Mouse (Mus musculus) ES-E14 (cell line): ENCODE measurements around the gene Ubfd1.

Source experiments
- HCFC1 ChIP-seq: IDR thresholded peaks from 2 replicates; pipeline ENCODE4 v1.6.1; 2012; ENCODE audit warnings: low read length, inconsistent platforms, borderline replicate concordance; ENCODE audit not compliant: insufficient read depth
- MAFK ChIP-seq: IDR thresholded peaks from 2 replicates; pipeline ENCODE4 v1.6.1; 2014; ENCODE audit warnings: mild to moderate bottlenecking, low read depth, low read length, inconsistent platforms; ENCODE audit not compliant: insufficient read depth

GRCm38 (mm10) chr7:122101747-122102244, 34.8 kb downstream of the Ubfd1 start, which contains the start of gene Ndufab1:
- TF ChIP-seq HCFC1: peak; percentile 55; the same call in 1 of the 2 replicates
- TF ChIP-seq MAFK: no peak
